Mouse (Mus musculus) lung, embryonic 16.5 days (tissue): ENCODE data around the gene Gm10147. TPM values are rescaled to one million over a fixed set of nuclear protein-coding genes. Genes with fewer than 3 reads are reported as not detected.
"Not testable (repeated sequence)": the region's sequence is repeated elsewhere in the genome, so short reads cannot be mapped to it uniquely, and the experiment has no call there.

Source experiments
- ATAC-seq: fragments of 200-750 bp; cut with Nextera tagmentation; 2 replicates; pipeline ENCODE4 v1.8.0; 2017; ENCODE audit warnings: low read depth, mild to moderate bottlenecking, moderate library complexity
- H3K27ac ChIP-seq: fragments of 300-500 bp; sonication (generic); 2 replicates; pipeline ENCODE4 v1.5.1; 2014; ENCODE audit warnings: mild to moderate bottlenecking, control low read depth, low read length
- H3K27me3 ChIP-seq: fragments of 300-500 bp; sonication (generic); 2 replicates; pipeline ENCODE4 v1.6.1; 2014; ENCODE audit warnings: low read depth, low read length, mixed read lengths; ENCODE audit not compliant: control insufficient read depth, insufficient read depth
- H3K36me3 ChIP-seq: fragments of 300-500 bp; sonication (generic); 2 replicates; pipeline ENCODE4 v1.6.1; 2014; ENCODE audit warnings: low read length; ENCODE audit not compliant: control insufficient read depth, insufficient read depth
- H3K4me1 ChIP-seq: fragments of 300-500 bp; sonication (generic); replicated peaks from 2 replicates; pipeline ENCODE4 v1.6.1; 2014; ENCODE audit warnings: low read length, mixed read lengths; ENCODE audit not compliant: control insufficient read depth, insufficient read depth
- H3K4me2 ChIP-seq: fragments of 300-500 bp; sonication (generic); 2 replicates; pipeline ENCODE4 v1.6.1; 2014; ENCODE audit warnings: low read depth, low read length, control low read depth
- H3K4me3 ChIP-seq: fragments of 300-500 bp; sonication (generic); 2 replicates; pipeline ENCODE4 v1.5.1; 2014; ENCODE audit warnings: mild to moderate bottlenecking, low read length, control low read depth
- H3K9ac ChIP-seq: fragments of 300-500 bp; sonication (generic); 2 replicates; pipeline ENCODE4 v1.6.1; 2014; ENCODE audit warnings: low read length, control low read depth
- H3K9me3 ChIP-seq: fragments of 300-500 bp; sonication (generic); 2 replicates; pipeline ENCODE4 v1.6.1; 2016; ENCODE audit warnings: low read length; ENCODE audit not compliant: control insufficient read depth
- WGBS: fragments of 180-500 bp; shearing (Covaris S2); extraction: QIAGEN DNeasy Blood & Tissue Kit; methylation state at CpG from one replicate; pipeline ENCODE4 v1.1.7; 2014; 5-methylcytosine and 5-hydroxymethylcytosine counted together
- microRNA-seq: library from miRNA; unstranded; fragments of <30 nt; microRNA quantifications from one replicate; pipeline ENCODE4, GENCODE M21; 2016
- polyA plus RNA-seq: library from polyadenylated mRNA; unstranded; fragments of >200 nt; fragmentation: Nextera tagmentation; extraction: Ambion mirVana; gene quantifications from 2 replicates; pipeline ENCODE4 v1.2.1, GENCODE M21; 2015

Gm10147 gene
- not detected in 2 replicates for polyA plus RNA-seq

DNA sequence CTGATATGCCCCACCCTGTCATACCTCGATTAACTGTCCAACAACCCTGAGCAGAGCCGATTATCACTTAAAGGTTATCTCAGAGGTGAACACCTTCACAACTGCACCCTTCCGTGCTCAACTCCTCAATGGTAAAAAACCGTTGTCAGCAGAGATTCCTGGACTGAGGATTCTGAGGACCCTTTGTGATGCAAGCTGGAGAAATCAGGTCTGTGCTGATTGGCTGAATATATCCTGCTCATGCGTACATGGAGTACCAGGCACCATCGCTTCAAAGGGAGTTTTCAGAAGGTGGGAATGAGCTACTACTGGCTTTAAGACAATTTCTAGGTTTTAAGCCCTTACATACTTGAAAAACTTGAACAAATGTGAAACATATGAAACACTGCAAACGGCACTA, at the start of gene Gm10147:
Gene Gm10147, minus strand, starts transcription at position 101 of the 400 bp plus-strand sequence.
- H3K36me3 ChIP-seq, H3K27me3 ChIP-seq, H3K9me3 ChIP-seq, H3K4me2 ChIP-seq, H3K9ac ChIP-seq, H3K4me1 ChIP-seq, H3K27ac ChIP-seq, ATAC-seq, H3K4me3 ChIP-seq: not testable (repeated sequence)
- no CpG with 5 or more reads among the region's 7 CpGs for WGBS

Small RNA genes lying within 50 kb of the gene (microRNA-seq; reads per million reads assigned to microRNA genes)
- gene Gm44499, result not detected
